Mouse (Mus musculus): Measurements from ENCODE around the gene Hydin.

Hydin gene

GRCm38 (mm10) chr8:110633814-110634213 is 367.0 kb downstream of the Hydin start:
- DNase-seq (ENCODE audit: low read depth), result no peak

- no peak for DNase-seq (ENCODE audit: low read depth)
Measured at GRCm38 (mm10) chr8:110636182-110636581, 369.4 kb downstream of the Hydin start.

- DNase-seq (ENCODE audit: low read depth), result no peak
Measured at GRCm38 (mm10) chr8:110642331-110642730, 375.6 kb downstream of the Hydin start.

- DNase-seq (ENCODE audit: low read depth), result no peak
Measured at GRCm38 (mm10) chr8:110643177-110643576, 376.4 kb downstream of the Hydin start.

- no peak for DNase-seq (ENCODE audit: low read depth)
Measured at GRCm38 (mm10) chr8:110644422-110644821, 377.6 kb downstream of the Hydin start.

- DNase-seq (ENCODE audit: low read depth), result no peak
Measured at GRCm38 (mm10) chr8:110644901-110645300, 378.1 kb downstream of the Hydin start.

- no peak for DNase-seq (ENCODE audit: low read depth)
Measured at GRCm38 (mm10) chr8:110645340-110645739, 378.6 kb downstream of the Hydin start.

GRCm38 (mm10) chr8:110646064-110646463 is 379.3 kb downstream of the Hydin start:
- DNase-seq (ENCODE audit: low read depth), result no peak

GRCm38 (mm10) chr8:110648577-110648976 is 381.8 kb downstream of the Hydin start:
- DNase-seq (ENCODE audit: low read depth), result no peak

- DNase-seq (ENCODE audit: low read depth), result no peak
Measured at GRCm38 (mm10) chr8:110649286-110649685, 382.5 kb downstream of the Hydin start.

- no peak for DNase-seq (ENCODE audit: low read depth)
Measured at GRCm38 (mm10) chr8:110650838-110651237, 384.1 kb downstream of the Hydin start.

- DNase-seq (ENCODE audit: low read depth), result no peak
Measured at GRCm38 (mm10) chr8:110651847-110652246, 385.1 kb downstream of the Hydin start.

GRCm38 (mm10) chr8:110654075-110655060 is 387.6 kb downstream of the Hydin start:
- DNase-seq (ENCODE audit: low read depth), result no peak

- DNase-seq (ENCODE audit: low read depth), result no peak
Measured at GRCm38 (mm10) chr8:110655827-110656226, 389.1 kb downstream of the Hydin start.

GRCm38 (mm10) chr8:110657661-110658060 is 390.9 kb downstream of the Hydin start:
- DNase-seq (ENCODE audit: low read depth), result no peak
